21 mouse cellular contexts compared by ENCODE assay signal in the genomic region with DNA sequence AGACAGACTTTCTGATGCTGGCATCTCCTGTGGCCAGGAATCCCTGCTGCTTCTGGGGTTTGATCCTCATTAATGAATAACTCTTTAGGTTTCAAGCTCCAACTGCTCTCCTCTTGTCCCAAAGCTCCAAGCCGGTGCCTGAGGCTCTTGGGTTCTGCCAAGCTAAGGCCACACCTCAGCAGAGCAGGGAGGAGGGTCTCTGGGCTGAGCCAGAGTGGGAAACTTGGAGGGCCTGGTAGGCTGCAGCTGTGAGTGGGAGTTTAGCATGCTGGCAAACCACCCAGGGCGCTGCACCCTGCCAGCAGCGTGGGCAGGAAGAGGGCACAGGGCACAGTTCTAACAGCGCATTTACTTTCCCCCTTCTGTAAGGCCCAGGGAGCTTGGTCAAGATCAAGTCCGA. TPM values are rescaled to one million over a fixed set of nuclear protein-coding genes. Genes with fewer than 3 reads are reported as not detected.
DNase-seq lines count a peak whose midpoint lies in the region; ATAC-seq and TF ChIP-seq lines count a peak whose summit lies in the region.
"Had no signal": no experiment of that assay in that cellular context is flagged by ENCODE, and none has a peak within 500 bp of the region (broad histone marks: within the 10 kb centered on the region; RNA-seq: fewer than 3 reads in every experiment).

No protein-coding gene starts in this region.

- TF ChIP-seq CTCF in liver, adult 2 months (IDR thresholded peaks at IDR 0.05; ENCODE audit: low read depth, low read length): no peak
- no peak for TF ChIP-seq CTCF in liver, postnatal 0 days (IDR thresholded peaks at IDR 0.05; ENCODE audit: low read depth)
- no peak for TF ChIP-seq CTCF in kidney, adult 2 months (conservative IDR thresholded peaks at IDR 0.05; ENCODE audit: insufficient read depth, insufficient read length, low read depth, low read length)

- no peak for TF ChIP-seq EP300 in liver, postnatal 0 days (IDR thresholded peaks at IDR 0.05; ENCODE audit: low read depth)

- peak; percentile 69 for DNase-seq in liver, adult 2 months (ENCODE audit: extremely low read depth, low read depth, low spot score)
- no peak for DNase-seq in liver, postnatal 0 days
- peak; percentile 61 for DNase-seq in Muller cell, postnatal 12 days (ENCODE audit: inconsistent ontology term)
- peak; percentile 57 for DNase-seq in kidney, adult 2 months
- DNase-seq in kidney, postnatal 36 days: peak; percentile 46 to 64
- DNase-seq in heart, embryonic 10.5 days (ENCODE audit: low spot score): no peak
- no peak for DNase-seq in adrenal gland, postnatal 14 days
- DNase-seq: adrenal gland, adult 2 months; cerebellum, adult 11 months; cerebellum, postnatal 36 days; heart, postnatal 36 days; lung, adult 2 months; lung, postnatal 4 days; thymus, adult 2 months had no signal

- H3K27ac ChIP-seq in liver, adult 2 months (replicated peaks; ENCODE audit: insufficient read depth, low read depth, low read length): peak overlapping the region; percentile 64
- H3K27ac ChIP-seq in liver, postnatal 0 days (ENCODE audit: low read depth): no peak overlapping the region
- no peak overlapping the region for H3K27ac ChIP-seq in kidney, adult 2 months (ENCODE audit: insufficient read depth, low read depth, low read length)
- H3K27ac ChIP-seq in heart, embryonic 10.5 days: no peak overlapping the region
- H3K27ac ChIP-seq: embryonic facial prominence, embryonic 10.5 days; forebrain, embryonic 15.5 days; hindbrain, embryonic 15.5 days; neural tube, embryonic 12.5 days had no signal

- H3K4me2 ChIP-seq in liver, postnatal 0 days (ENCODE audit: low read depth, low read length): no peak overlapping the region
- H3K4me2 ChIP-seq: forebrain, embryonic 15.5 days; heart, embryonic 12.5 days; hindbrain, embryonic 15.5 days; midbrain, embryonic 11.5 days; neural tube, embryonic 12.5 days had no signal

- 22% methylated on average over 5 of the region's 5 CpGs for WGBS in liver, adult 2 months
- 86% methylated on average over 5 of the region's 5 CpGs for WGBS in liver, postnatal 0 days (ENCODE audit: insufficient replicate concordance)
- 37% methylated on average over 5 of the region's 5 CpGs for whole genome bisulfite sequencing in kidney, adult 2 months
- WGBS in heart, embryonic 10.5 days: 85% methylated on average over 5 of the region's 5 CpGs

- TF ChIP-seq POLR2A in liver, adult 2 months (IDR thresholded peaks at IDR 0.05; ENCODE audit: extremely low read depth, insufficient read depth, low read length): no peak
- TF ChIP-seq POLR2A in kidney, adult 2 months (IDR thresholded peaks at IDR 0.05; ENCODE audit: low read depth, low read length): no peak

- H3K4me3 ChIP-seq in liver, adult 2 months (ENCODE audit: insufficient read depth, low read depth, low read length): no peak overlapping the region
- no peak overlapping the region for H3K4me3 ChIP-seq in liver, postnatal 0 days (ENCODE audit: low read depth, low read length)
- H3K4me3 ChIP-seq in kidney, adult 2 months (ENCODE audit: insufficient read depth, low read depth, low read length): no peak overlapping the region
- H3K4me3 ChIP-seq in heart, embryonic 10.5 days: no peak overlapping the region
- H3K4me3 ChIP-seq: embryonic facial prominence, embryonic 10.5 days; forebrain, embryonic 15.5 days; heart, embryonic 12.5 days; hindbrain, embryonic 15.5 days; neural tube, embryonic 12.5 days had no signal

- H3K79me2 ChIP-seq in liver, adult 2 months (ENCODE audit: control insufficient read depth, insufficient read depth, low read length): no peaks in the 10 kb centered on the region

- ATAC-seq in liver, postnatal 0 days: no peak
- ATAC-seq: forebrain, embryonic 15.5 days had no signal

- H3K36me3 ChIP-seq in liver, adult 2 months (ENCODE audit: control insufficient read depth, insufficient read depth, low read length): peaks cover 43% of the 10 kb centered on the region
- peaks cover 70% of the 10 kb centered on the region for H3K36me3 ChIP-seq in liver, postnatal 0 days (replicated peaks; ENCODE audit: insufficient read depth, low read length)
- H3K36me3 ChIP-seq in kidney, adult 2 months (ENCODE audit: control insufficient read depth, insufficient read depth, low read length): peaks cover 2% of the 10 kb centered on the region; the same call in 1 of the 2 replicates
- peaks cover 64% of the 10 kb centered on the region for H3K36me3 ChIP-seq in heart, embryonic 10.5 days

- H3K27me3 ChIP-seq in liver, adult 2 months (ENCODE audit: control insufficient read depth, insufficient read depth, low read length): no peaks in the 10 kb centered on the region
- H3K27me3 ChIP-seq in liver, postnatal 0 days (ENCODE audit: insufficient read depth, low read length): no peaks in the 10 kb centered on the region
- H3K27me3 ChIP-seq in kidney, adult 2 months (replicated peaks; ENCODE audit: control insufficient read depth, insufficient read depth, low read length): no peaks in the 10 kb centered on the region
- no peaks in the 10 kb centered on the region for H3K27me3 ChIP-seq in heart, embryonic 10.5 days (ENCODE audit: insufficient read depth, poor library complexity, severe bottlenecking)
- H3K27me3 ChIP-seq: forebrain, embryonic 15.5 days; heart, embryonic 12.5 days; hindbrain, embryonic 15.5 days; neural tube, embryonic 12.5 days had no signal

- H3K9ac ChIP-seq in liver, adult 2 months (ENCODE audit: low read depth, low read length): 0 out of 2 replicates have a peak overlapping the region, but pooled peaks have one; percentile 14
- no peak overlapping the region for H3K9ac ChIP-seq in liver, postnatal 0 days (replicated peaks)
- H3K9ac ChIP-seq: forebrain, embryonic 15.5 days; heart, embryonic 12.5 days; hindbrain, embryonic 15.5 days; neural tube, embryonic 12.5 days had no signal

- no peaks in the 10 kb centered on the region for H3K9me3 ChIP-seq in liver, postnatal 0 days (ENCODE audit: low read length)
- no peaks in the 10 kb centered on the region for H3K9me3 ChIP-seq in heart, embryonic 10.5 days
- H3K9me3 ChIP-seq: embryonic facial prominence, embryonic 10.5 days; forebrain, embryonic 15.5 days; heart, embryonic 12.5 days; hindbrain, embryonic 15.5 days; neural tube, embryonic 12.5 days had no signal

- peaks cover 32% of the 10 kb centered on the region for H3K4me1 ChIP-seq in liver, adult 2 months (ENCODE audit: control insufficient read depth, insufficient read depth, low read length)
- H3K4me1 ChIP-seq in liver, postnatal 0 days (ENCODE audit: insufficient read depth): peaks cover 4% of the 10 kb centered on the region; the same call in 1 of the 2 replicates
- peaks cover 15% of the 10 kb centered on the region; the same call in 1 of the 2 replicates for H3K4me1 ChIP-seq in kidney, adult 2 months (ENCODE audit: control insufficient read depth, insufficient read depth, low read length)
- peaks cover 1% of the 10 kb centered on the region; the same call in 1 of the 2 replicates for H3K4me1 ChIP-seq in heart, embryonic 10.5 days
- H3K4me1 ChIP-seq: forebrain, embryonic 15.5 days; hindbrain, embryonic 15.5 days had no signal

RNA-seq across cellular contexts. Expression of a gene that starts 5.6 kb away (rescaled TPM):
- 14.0 and 14.9 TPM in 2 replicates for total RNA-seq in liver, adult 2 months (2014; rRNA removed)
- polyA plus RNA-seq in liver, adult 2 months (2012; rRNA removed): 61.4 and 73.7 TPM in 2 replicates
- 19.7 and 20.3 TPM in 2 replicates for polyA plus RNA-seq in liver, postnatal 0 days (2015; fragmentation: Nextera tagmentation; extraction: Ambion mirVana)
- polyA plus RNA-seq in kidney, adult 2 months (2012; rRNA removed): 23.7 and 24.0 TPM in 2 replicates
- 7.0 and 10.1 TPM in 2 replicates for polyA plus RNA-seq in heart, embryonic 10.5 days (2016; fragmentation: Nextera tagmentation; extraction: Ambion mirVana)
- 16.2 and 22.7 TPM in 2 replicates for total RNA-seq in adrenal gland, postnatal 14 days (2021)

RNA-seq across cellular contexts. Expression of a gene that starts 10.9 kb away (rescaled TPM):
- total RNA-seq in liver, adult 2 months (2014; rRNA removed): 114 and 123 TPM in 2 replicates
- 328 and 437 TPM in 2 replicates for polyA plus RNA-seq in liver, adult 2 months (2012; rRNA removed)
- polyA plus RNA-seq in liver, postnatal 0 days (2015; fragmentation: Nextera tagmentation; extraction: Ambion mirVana): 295 and 303 TPM in 2 replicates
- 194 and 206 TPM in 2 replicates for polyA plus RNA-seq in kidney, adult 2 months (2012; rRNA removed)
- 144 and 157 TPM in 2 replicates for polyA plus RNA-seq in heart, embryonic 10.5 days (2016; fragmentation: Nextera tagmentation; extraction: Ambion mirVana)
- total RNA-seq in adrenal gland, postnatal 14 days (2021): 90.0 and 110 TPM in 2 replicates

RNA-seq across cellular contexts. Expression of a gene that starts 16.0 kb away (rescaled TPM):
- 11.7 and 13.4 TPM in 2 replicates for total RNA-seq in liver, adult 2 months (2014; rRNA removed)
- polyA plus RNA-seq in liver, adult 2 months (2012; rRNA removed): 9.1 and 9.3 TPM in 2 replicates
- 26.4 and 29.2 TPM in 2 replicates for polyA plus RNA-seq in liver, postnatal 0 days (2015; fragmentation: Nextera tagmentation; extraction: Ambion mirVana)
- polyA plus RNA-seq in kidney, adult 2 months (2012; rRNA removed): 15.6 and 19.7 TPM in 2 replicates
- polyA plus RNA-seq in heart, embryonic 10.5 days (2016; fragmentation: Nextera tagmentation; extraction: Ambion mirVana): 72.1 and 87.4 TPM in 2 replicates
- total RNA-seq in adrenal gland, postnatal 14 days (2021): 43.9 and 46.4 TPM in 2 replicates

RNA-seq across cellular contexts. Expression of a gene that starts 16.3 kb away (rescaled TPM):
- total RNA-seq in liver, adult 2 months (2014; rRNA removed): not detected in 2 replicates
- not detected in 2 replicates for polyA plus RNA-seq in liver, adult 2 months (2012; rRNA removed)
- polyA plus RNA-seq in liver, postnatal 0 days (2015; fragmentation: Nextera tagmentation; extraction: Ambion mirVana): not detected in 2 replicates
- polyA plus RNA-seq in kidney, adult 2 months (2012; rRNA removed): 0.17 and 0.20 TPM in 2 replicates
- 0.36 and 0.49 TPM in 2 replicates for polyA plus RNA-seq in heart, embryonic 10.5 days (2016; fragmentation: Nextera tagmentation; extraction: Ambion mirVana)
- 0.19 and 0.26 TPM in 2 replicates for total RNA-seq in adrenal gland, postnatal 14 days (2021)
- total RNA-seq: monocyte, adult 5-6 weeks had no signal

RNA-seq across cellular contexts. Expression of a gene that starts 29.0 kb away (rescaled TPM):
- total RNA-seq in liver, adult 2 months (2014; rRNA removed): 0.09 TPM in 1 of 2 replicates, not detected in the other
- 0.19 and 0.26 TPM in 2 replicates for polyA plus RNA-seq in liver, adult 2 months (2012; rRNA removed)
- 0.18 and 0.26 TPM in 2 replicates for polyA plus RNA-seq in liver, postnatal 0 days (2015; fragmentation: Nextera tagmentation; extraction: Ambion mirVana)
- 51.1 and 52.4 TPM in 2 replicates for polyA plus RNA-seq in kidney, adult 2 months (2012; rRNA removed)
- 0.46 and 2.0 TPM in 2 replicates for polyA plus RNA-seq in heart, embryonic 10.5 days (2016; fragmentation: Nextera tagmentation; extraction: Ambion mirVana)
- total RNA-seq in adrenal gland, postnatal 14 days (2021): 1.1 and 1.3 TPM in 2 replicates
- total RNA-seq: heart, postnatal 36 days had no signal

Comparison
In these comparisons a context has a peak if more than half of its experiments do, and no peak if none do; other contexts are left out.
1. DNase-seq: peak in liver, adult 2 months (single experiment), Muller cell, postnatal 12 days (single experiment), kidney, adult 2 months (single experiment) and kidney, postnatal 36 days (2 of 2); none in liver, postnatal 0 days (single experiment), heart, embryonic 10.5 days (single experiment) and adrenal gland, postnatal 14 days (single experiment).